Mouse (Mus musculus) lung, postnatal 14 days (tissue): Measurements from ENCODE around the gene Kcnq5.
"Not testable (repeated sequence)": the region's sequence is repeated elsewhere in the genome, so short reads cannot be mapped to it uniquely, and the experiment has no call there.

ENCODE experiments used
- DNase-seq: peaks from one replicate; pipeline ENCODE4 v3.0.0; 2021

Kcnq5 gene

GRCm38 (mm10) chr1:21622039-21622438, 339.7 kb downstream of the Kcnq5 start:
- no peak for DNase-seq

- DNase-seq, result no peak
Measured at GRCm38 (mm10) chr1:21618712-21619111, 343.0 kb downstream of the Kcnq5 start.

GRCm38 (mm10) chr1:21616666-21617065, 345.1 kb downstream of the Kcnq5 start:
- DNase-seq, result no peak

GRCm38 (mm10) chr1:21613933-21614332, 347.8 kb downstream of the Kcnq5 start:
- peak; percentile 37 for DNase-seq

- no peak for DNase-seq
Measured at GRCm38 (mm10) chr1:21604003-21604402, 357.7 kb downstream of the Kcnq5 start.

- no peak for DNase-seq
Measured at GRCm38 (mm10) chr1:21602567-21602966, 359.2 kb downstream of the Kcnq5 start.

GRCm38 (mm10) chr1:21600606-21601005, 361.1 kb downstream of the Kcnq5 start:
- no peak for DNase-seq

- no peak for DNase-seq
Measured at GRCm38 (mm10) chr1:21593872-21594271, 367.9 kb downstream of the Kcnq5 start.

- not testable (repeated sequence) for DNase-seq
Measured at GRCm38 (mm10) chr1:21567397-21567796, 394.3 kb downstream of the Kcnq5 start.

- DNase-seq, result no peak
Measured at GRCm38 (mm10) chr1:21554630-21555029, 407.1 kb downstream of the Kcnq5 start.

GRCm38 (mm10) chr1:21552715-21553114, 409.0 kb downstream of the Kcnq5 start:
- DNase-seq, result no peak

- no peak for DNase-seq
Measured at GRCm38 (mm10) chr1:21543909-21544308, 417.8 kb downstream of the Kcnq5 start.

GRCm38 (mm10) chr1:21539486-21539885, 422.3 kb downstream of the Kcnq5 start:
- no peak for DNase-seq

- no peak for DNase-seq
Measured at GRCm38 (mm10) chr1:21530823-21531222, 430.9 kb downstream of the Kcnq5 start.

GRCm38 (mm10) chr1:21521995-21522394, 439.7 kb downstream of the Kcnq5 start:
- no peak for DNase-seq

- no peak for DNase-seq
Measured at GRCm38 (mm10) chr1:21521475-21521874, 440.3 kb downstream of the Kcnq5 start.

GRCm38 (mm10) chr1:21520116-21520645, 441.6 kb downstream of the Kcnq5 start:
- no peak for DNase-seq

GRCm38 (mm10) chr1:21506665-21507064, 455.1 kb downstream of the Kcnq5 start:
- DNase-seq, result no peak

GRCm38 (mm10) chr1:21499815-21500534, 461.8 kb downstream of the Kcnq5 start:
- no peak for DNase-seq

- DNase-seq, result no peak
Measured at GRCm38 (mm10) chr1:21496307-21496706, 465.4 kb downstream of the Kcnq5 start.

GRCm38 (mm10) chr1:21488645-21489044, 473.1 kb downstream of the Kcnq5 start:
- no peak for DNase-seq

GRCm38 (mm10) chr1:21486266-21486665, 475.5 kb downstream of the Kcnq5 start:
- no peak for DNase-seq

- no peak for DNase-seq
Measured at GRCm38 (mm10) chr1:21469311-21469710, 492.4 kb downstream of the Kcnq5 start.

GRCm38 (mm10) chr1:21466431-21466830, 495.3 kb downstream of the Kcnq5 start:
- no peak for DNase-seq
